Mouse (Mus musculus) ES-E14 (cell line): ENCODE data around the gene Cdc6. TPM values are rescaled to one million over a fixed set of nuclear protein-coding genes. Genes with fewer than 3 reads are reported as not detected.
A peak's percentile ranks its signal among the peaks of the same experiment; 100 is the strongest.

ENCODE experiments used
- DNase-seq: peaks from one replicate; pipeline ENCODE4 v3.0.0-alpha.2; 2013; ENCODE audit warnings: low read depth, low spot score
- H3K27ac ChIP-seq: 2 replicates; pipeline ENCODE4 v1.5.1; 2012; ENCODE audit warnings: low read depth, mild to moderate bottlenecking, low read length, moderate library complexity, mixed read lengths; ENCODE audit not compliant: poor library complexity, insufficient read depth, severe bottlenecking
- H3K36me3 ChIP-seq: 2 replicates; pipeline ENCODE4 v1.6.1; 2012; ENCODE audit warnings: mild to moderate bottlenecking, low read length, moderate library complexity, mixed read lengths; ENCODE audit not compliant: control insufficient read depth, poor library complexity, insufficient read depth, severe bottlenecking
- H3K4me1 ChIP-seq, 2 experiments: fragments of 150-350 bp in 1 of 2; sonication (generic) in 1 of 2; 2 replicates each; pipeline ENCODE4 v1.6.1; 2012; ENCODE audit warnings: low read length in 2 of 2, mild to moderate bottlenecking in 1 of 2, mixed read lengths in 1 of 2; ENCODE audit not compliant: control insufficient read depth in 2 of 2, insufficient read depth in 2 of 2, poor library complexity in 1 of 2
- H3K4me3 ChIP-seq, 2 experiments: fragments of 150-350 bp in 1 of 2; sonication (generic) in 1 of 2; 2 replicates each; pipeline ENCODE4 v1.5.1; 2012; ENCODE audit warnings: low read length in 2 of 2, low read depth in 1 of 2, mild to moderate bottlenecking in 1 of 2, mixed read lengths in 1 of 2; ENCODE audit not compliant: insufficient read depth in 1 of 2, poor library complexity in 1 of 2, severe bottlenecking in 1 of 2
- H3K9ac ChIP-seq: 2 replicates; pipeline ENCODE4 v1.6.1; 2012; ENCODE audit warnings: low read depth, mild to moderate bottlenecking, low read length, mixed read lengths; ENCODE audit not compliant: poor library complexity, insufficient read depth, severe bottlenecking
- H3K9me3 ChIP-seq: fragments of 150-350 bp; sonication (generic); 2 replicates; pipeline ENCODE4 v1.6.1; 2012; ENCODE audit warnings: low read depth, mild to moderate bottlenecking, low read length; ENCODE audit not compliant: control insufficient read depth, insufficient read depth
- CHD2 ChIP-seq: IDR thresholded peaks from 2 replicates; pipeline ENCODE4 v1.6.1; 2014; ENCODE audit warnings: mild to moderate bottlenecking, low read depth, low read length, inconsistent platforms
- HCFC1 ChIP-seq: IDR thresholded peaks from 2 replicates; pipeline ENCODE4 v1.6.1; 2012; ENCODE audit warnings: low read length, inconsistent platforms, borderline replicate concordance; ENCODE audit not compliant: insufficient read depth
- MAFK ChIP-seq: IDR thresholded peaks from 2 replicates; pipeline ENCODE4 v1.6.1; 2014; ENCODE audit warnings: mild to moderate bottlenecking, low read depth, low read length, inconsistent platforms; ENCODE audit not compliant: insufficient read depth
- ZC3H11A ChIP-seq: IDR thresholded peaks from 2 replicates; pipeline ENCODE4 v1.6.1; 2012; ENCODE audit warnings: low read depth, mild to moderate bottlenecking, inconsistent platforms, low read length, borderline replicate concordance
- ZNF384 ChIP-seq: IDR thresholded peaks from 2 replicates; pipeline ENCODE4 v1.6.1; 2012; ENCODE audit warnings: low read depth, low read length, inconsistent platforms
- in situ Hi-C, 2 experiments: fragments of 600-800 bp; cut with MboI; formaldehyde crosslinking; loops; one replicate each; pipeline ENCODE4 v1.15.1; 2025; ENCODE audit warnings: low sequenced_read_pairs in 2 of 2, inconsistent platforms in 1 of 2; ENCODE audit not compliant: unreplicated experiment in 2 of 2
- total RNA-seq: library from RNA; depleted of rRNA; stranded (reverse); fragments of 300-350 nt; gene quantifications from 2 replicates; pipeline ENCODE4 v1.2.3, GENCODE M21; 2012

Gene Cdc6
- total RNA-seq, 1 experiment = 51.3 TPM

- Histone ChIP-seq H3K4me1 (peaks cover 6 to 43% of the 10 kb centered on the region in 2 experiments; a peak in 3 of 4 replicates), H3K9ac (peak overlapping the region; percentile 46; the same call in 1 of the 2 replicates), H3K36me3 (peaks cover 7% of the 10 kb centered on the region; the same call in 1 of the 2 replicates), H3K27ac (peak overlapping the region; percentile 89), H3K4me3 (peak overlapping the region; percentile 40 to 47), H3K9me3 (no peaks in the 10 kb centered on the region)
- in situ Hi-C loops = no loop called here
- no peak for DNase-seq
- no peak for TF ChIP-seq ZC3H11A
- TF ChIP-seq CHD2 = no peak
- TF ChIP-seq MAFK = no peak
- TF ChIP-seq ZNF384 = no peak
- TF ChIP-seq HCFC1 = no peak
Measured at GRCm38 (mm10) chr11:98953835-98954320, 46.3 kb downstream of the Cdc6 start.

- peaks cover 9 to 44% of the 10 kb centered on the region in 2 experiments for H3K4me1 ChIP-seq
- H3K9ac ChIP-seq = peak overlapping the region; percentile 46; the same call in 1 of the 2 replicates
- DNase-seq = no peak
- peak overlapping the region; percentile 89 for H3K27ac ChIP-seq
- H3K4me3 ChIP-seq = peak overlapping the region; percentile 40 to 47
- no peaks in the 10 kb centered on the region for H3K9me3 ChIP-seq
- in situ Hi-C loops = no loop called here
- no peak for TF ChIP-seq ZNF384
- 0 out of 2 replicates have a peak, but pooled peaks have one; percentile 13 for TF ChIP-seq CHD2
- H3K36me3 ChIP-seq = peaks cover 7% of the 10 kb centered on the region; the same call in 1 of the 2 replicates
Measured at GRCm38 (mm10) chr11:98954373-98954772, 46.8 kb downstream of the Cdc6 start.

GRCm38 (mm10) chr11:98954801-98955706 is 47.5 kb downstream of the Cdc6 start:
- Histone ChIP-seq H3K4me3 (peak overlapping the region; percentile 40 to 47), H3K36me3 (peaks cover 7% of the 10 kb centered on the region; the same call in 1 of the 2 replicates), H3K4me1 (peaks cover 9 to 41% of the 10 kb centered on the region in 2 experiments), H3K27ac (peak overlapping the region; percentile 89), H3K9me3 (no peaks in the 10 kb centered on the region), H3K9ac (peak overlapping the region; percentile 69)
- in situ Hi-C loops = no loop called here
- no peak for DNase-seq
- TF ChIP-seq CHD2 = no peak
- no peak for TF ChIP-seq ZNF384
- TF ChIP-seq MAFK = peak; percentile 100

GRCm38 (mm10) chr11:98955707-98956235 is 48.2 kb downstream of the Cdc6 start:
- H3K9me3 ChIP-seq = no peaks in the 10 kb centered on the region
- peak overlapping the region; percentile 89; the same call in 1 of the 2 replicates for H3K27ac ChIP-seq
- peak overlapping the region in 1 of 2 experiments; percentile 47; a peak in 2 of 4 replicates for H3K4me3 ChIP-seq
- H3K9ac ChIP-seq = peak overlapping the region; percentile 42; the same call in 1 of the 2 replicates
- no peak for TF ChIP-seq ZNF384
- TF ChIP-seq HCFC1 = no peak
- TF ChIP-seq ZC3H11A = no peak
- TF ChIP-seq MAFK = no peak
- TF ChIP-seq CHD2 = no peak
- H3K36me3 ChIP-seq = peaks cover 1% of the 10 kb centered on the region; the same call in 1 of the 2 replicates
- in situ Hi-C loops = no loop called here
- DNase-seq = no peak
- peaks cover 9 to 39% of the 10 kb centered on the region in 2 experiments for H3K4me1 ChIP-seq
